In the genomic region with DNA sequence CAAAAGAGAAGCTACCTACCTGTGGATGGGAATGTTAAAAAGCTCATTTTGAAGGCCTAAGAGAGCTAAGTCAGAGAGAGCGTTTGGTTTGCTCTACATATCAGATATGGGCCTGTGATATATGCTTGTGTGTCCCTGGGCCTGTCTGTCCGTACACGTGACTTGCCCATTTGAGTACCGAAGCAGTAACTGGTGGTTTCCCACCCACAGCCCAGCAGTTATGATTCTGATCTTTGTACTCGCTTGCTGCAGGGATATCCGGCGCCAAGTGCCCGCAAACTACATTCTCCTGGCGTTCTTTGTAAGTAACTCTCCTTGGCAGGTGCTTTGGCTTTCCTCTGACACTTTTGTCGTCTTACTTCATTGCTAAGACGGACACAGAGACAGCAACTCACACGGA, we compare ENCODE assay signal across 29 mouse cellular contexts. TPM values are rescaled to one million over a fixed set of nuclear protein-coding genes. Genes with fewer than 3 reads are reported as not detected.
A peak's percentile ranks its signal among the peaks of the same experiment; 100 is the strongest.
DNase-seq lines count a peak whose midpoint lies in the region; ATAC-seq lines count a peak whose summit lies in the region.
"Had no signal": no experiment of that assay in that cellular context is flagged by ENCODE, and none has a peak within 500 bp of the region (broad histone marks: within the 10 kb centered on the region; RNA-seq: fewer than 3 reads in every experiment).

No protein-coding gene starts in this region.

- no peaks in the 10 kb centered on the region for H3K9me3 ChIP-seq in limb, embryonic 12.5 days
- no peaks in the 10 kb centered on the region for H3K9me3 ChIP-seq in hindbrain, embryonic 14.5 days (ENCODE audit: control insufficient read depth, low read length)
- H3K9me3 ChIP-seq in midbrain, embryonic 10.5 days (replicated peaks), result no peaks in the 10 kb centered on the region
- H3K9me3 ChIP-seq: forebrain, embryonic 15.5 days; hindbrain, embryonic 10.5 days; megakaryocyte, embryonic 14.5 days had no signal

- peak overlapping the region; percentile 62; the same call in 1 of the 2 replicates for H3K27ac ChIP-seq in limb, embryonic 12.5 days
- no peak overlapping the region for H3K27ac ChIP-seq in hindbrain, embryonic 14.5 days
- no peak overlapping the region for H3K27ac ChIP-seq in midbrain, embryonic 10.5 days (replicated peaks)
- H3K27ac ChIP-seq: forebrain, embryonic 15.5 days; hindbrain, embryonic 10.5 days had no signal

- WGBS in limb, embryonic 12.5 days, result 66% methylated on average over 12 of the region's 12 CpGs
- 92% methylated on average over 12 of the region's 12 CpGs for WGBS in hindbrain, embryonic 14.5 days
- WGBS in midbrain, embryonic 10.5 days, result 90% methylated on average over 12 of the region's 12 CpGs

- peaks cover 13% of the 10 kb centered on the region for H3K4me1 ChIP-seq in limb, embryonic 12.5 days (replicated peaks)
- no peaks in the 10 kb centered on the region for H3K4me1 ChIP-seq in hindbrain, embryonic 14.5 days (replicated peaks; ENCODE audit: control insufficient read depth, insufficient read depth, low read length)
- no peaks in the 10 kb centered on the region for H3K4me1 ChIP-seq in midbrain, embryonic 10.5 days
- H3K4me1 ChIP-seq: forebrain, embryonic 15.5 days; hindbrain, embryonic 10.5 days had no signal

- no peak overlapping the region for H3K9ac ChIP-seq in limb, embryonic 12.5 days (replicated peaks)
- H3K9ac ChIP-seq in hindbrain, embryonic 14.5 days, result no peak overlapping the region
- H3K9ac ChIP-seq: forebrain, embryonic 15.5 days; liver, postnatal 0 days had no signal

- no peaks in the 10 kb centered on the region for H3K36me3 ChIP-seq in limb, embryonic 12.5 days
- H3K36me3 ChIP-seq in hindbrain, embryonic 14.5 days (replicated peaks; ENCODE audit: control insufficient read depth, insufficient read depth), result no peaks in the 10 kb centered on the region
- no peaks in the 10 kb centered on the region for H3K36me3 ChIP-seq in midbrain, embryonic 10.5 days
- H3K36me3 ChIP-seq: forebrain, embryonic 15.5 days; hindbrain, embryonic 10.5 days had no signal

- H3K4me3 ChIP-seq in limb, embryonic 12.5 days (replicated peaks), result no peak overlapping the region
- H3K4me3 ChIP-seq in hindbrain, embryonic 14.5 days (replicated peaks; ENCODE audit: low read length), result no peak overlapping the region
- H3K4me3 ChIP-seq in midbrain, embryonic 10.5 days, result no peak overlapping the region
- H3K4me3 ChIP-seq: erythroblast, embryonic 14.5 days; forebrain, embryonic 15.5 days; hindbrain, embryonic 10.5 days; megakaryocyte, embryonic 14.5 days had no signal

- ATAC-seq in common myeloid progenitor, adult 5-6 weeks (replicated peaks; ENCODE audit: low read depth, poor library complexity, severe bottlenecking), result peak; percentile 27; the same call in 1 of the 2 replicates
- no peak for ATAC-seq in limb, embryonic 12.5 days (ENCODE audit: insufficient number of reproducible peaks, insufficient read depth, low FRiP score, low TSS enrichment, low read depth)
- no peak for ATAC-seq in hindbrain, embryonic 14.5 days (ENCODE audit: low FRiP score)
- ATAC-seq: forebrain, embryonic 15.5 days; liver, postnatal 0 days; midbrain, embryonic 16.5 days; Patski had no signal

- peak overlapping the region; percentile 23 for H3K4me2 ChIP-seq in limb, embryonic 12.5 days
- no peak overlapping the region for H3K4me2 ChIP-seq in hindbrain, embryonic 14.5 days (replicated peaks)
- H3K4me2 ChIP-seq: forebrain, embryonic 15.5 days had no signal

- H3K27me3 ChIP-seq in limb, embryonic 12.5 days, result no peaks in the 10 kb centered on the region
- no peaks in the 10 kb centered on the region for H3K27me3 ChIP-seq in hindbrain, embryonic 14.5 days (ENCODE audit: control insufficient read depth, insufficient read depth, low read length)
- no peaks in the 10 kb centered on the region for H3K27me3 ChIP-seq in midbrain, embryonic 10.5 days (ENCODE audit: low read depth, poor library complexity, severe bottlenecking)
- H3K27me3 ChIP-seq: forebrain, embryonic 15.5 days; megakaryocyte, embryonic 14.5 days had no signal

- peak; percentile 42 for DNase-seq in CD4-positive, CD25-positive, alpha-beta regulatory T cell, adult 2 months (ENCODE audit: low read depth, low spot score)
- DNase-seq in natural killer cell, adult 2 months (ENCODE audit: low spot score in 2 of 2), result peak; percentile 40 to 57
- no peak for DNase-seq in hindbrain, embryonic 14.5 days (ENCODE audit: low spot score)
- no peak for DNase-seq in embryo, embryonic 9.5 days (ENCODE audit: extremely low spot score)
- no peak for DNase-seq in midbrain, embryonic 10.5 days (ENCODE audit: low spot score)
- DNase-seq in urinary bladder, postnatal 25 days (ENCODE audit: low spot score), result no peak
- DNase-seq: adrenal gland, postnatal 14 days; cerebellum, adult 11 months; cerebellum, postnatal 14 days; embryo, embryonic 11 days; gastrocnemius, postnatal 25 days; kidney, adult 8-10 months; kidney, postnatal 25 days; liver, postnatal 0 days; lung, postnatal 10 days; spleen, adult 18-20 months had no signal

RNA-seq across cellular contexts. Expression of gene Gatad1, which starts 9.6 kb away (rescaled TPM):
- 187 and 209 TPM in 2 replicates for total RNA-seq in common myeloid progenitor, adult 5-6 weeks (2017)
- 63.5 and 71.1 TPM in 2 replicates for polyA plus RNA-seq in limb, embryonic 12.5 days (2016; fragmentation: Nextera tagmentation; extraction: Ambion mirVana)
- 77.4 and 81.5 TPM in 2 replicates for polyA plus RNA-seq in hindbrain, embryonic 14.5 days (2014; fragmentation: Nextera tagmentation; extraction: Ambion mirVana)
- polyA plus RNA-seq in midbrain, embryonic 10.5 days (2016; fragmentation: Nextera tagmentation; extraction: Ambion mirVana), result 87.1 and 92.3 TPM in 2 replicates

RNA-seq across cellular contexts. Expression of gene Tmbim7, which starts 15.6 kb away (rescaled TPM):
- total RNA-seq in common myeloid progenitor, adult 5-6 weeks (2017), result 2.9 TPM in 1 of 2 replicates, not detected in the other
- polyA plus RNA-seq in limb, embryonic 12.5 days (2016; fragmentation: Nextera tagmentation; extraction: Ambion mirVana), result not detected in 2 replicates
- not detected in 2 replicates for polyA plus RNA-seq in hindbrain, embryonic 14.5 days (2014; fragmentation: Nextera tagmentation; extraction: Ambion mirVana)
- polyA plus RNA-seq in midbrain, embryonic 10.5 days (2016; fragmentation: Nextera tagmentation; extraction: Ambion mirVana), result not detected in 2 replicates
- total RNA-seq: adrenal gland, postnatal 14 days; gastrocnemius, postnatal 25 days; layer of hippocampus, postnatal 10 days; liver, adult 2 months had no signal
- polyA plus RNA-seq: erythroblast, embryonic 14.5 days; forebrain, embryonic 15.5 days; heart, embryonic 16.5 days; hindbrain, embryonic 10.5 days; intestine, embryonic 14.5 days; liver, adult 2 months; liver, postnatal 0 days; midbrain, embryonic 16.5 days; neural tube, embryonic 11.5 days; Patski had no signal

Comparison
In these comparisons a context has a peak if more than half of its experiments do, and no peak if none do; other contexts are left out.
1. DNase-seq: peak in CD4-positive, CD25-positive, alpha-beta regulatory T cell, adult 2 months (single experiment) and natural killer cell, adult 2 months (2 of 2); none in hindbrain, embryonic 14.5 days (single experiment), embryo, embryonic 9.5 days (single experiment), midbrain, embryonic 10.5 days (single experiment) and urinary bladder, postnatal 25 days (single experiment).